Comparison of ENCODE assay signal across 14 mouse cellular contexts in the genomic region with DNA sequence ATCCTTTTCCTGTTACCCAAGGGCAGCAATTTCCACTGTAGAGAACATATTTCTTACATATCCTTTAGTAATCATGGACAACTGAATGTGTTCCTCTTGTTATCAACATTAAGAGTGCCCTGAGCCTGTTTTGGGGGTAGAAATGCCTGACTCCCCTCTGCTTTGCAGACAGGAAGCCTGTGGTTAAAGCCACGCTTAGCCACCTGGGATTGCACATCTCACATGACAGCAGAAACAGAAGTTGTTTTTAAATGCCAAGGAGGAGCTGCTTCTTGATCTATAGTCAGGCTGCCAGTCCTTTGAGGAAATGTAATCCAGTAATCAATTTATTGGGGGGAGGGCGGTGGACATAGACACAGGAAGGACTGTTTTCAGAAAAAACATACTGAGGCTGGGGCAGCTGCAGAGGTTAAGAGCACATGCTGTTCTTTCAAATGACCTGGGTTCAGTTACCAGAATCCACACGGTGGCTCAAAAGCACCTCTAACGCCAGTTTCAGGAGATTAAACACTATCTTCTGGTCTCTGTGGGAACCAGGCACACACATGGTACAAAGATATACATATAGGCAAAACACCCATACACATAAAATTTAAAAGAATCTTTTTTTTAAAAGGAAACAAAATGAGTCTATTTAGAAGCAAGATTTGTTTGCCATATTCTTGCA. TPM values are rescaled to one million over a fixed set of nuclear protein-coding genes. Genes with fewer than 3 reads are reported as not detected.
DNase-seq lines count a peak whose midpoint lies in the region; ATAC-seq lines count a peak whose summit lies in the region.
"Had no signal": no experiment of that assay in that cellular context is flagged by ENCODE, and none has a peak within 500 bp of the region (broad histone marks: within the 10 kb centered on the region; RNA-seq: fewer than 3 reads in every experiment).

No protein-coding gene starts in this region.

- H3K27me3 ChIP-seq in intestine, embryonic 15.5 days (replicated peaks), result no peaks in the 10 kb centered on the region

- no peak overlapping the region for H3K27ac ChIP-seq in intestine, embryonic 15.5 days
- H3K27ac ChIP-seq: hindbrain, embryonic 14.5 days; midbrain, embryonic 10.5 days had no signal

- peak; percentile 29 for DNase-seq in spleen, adult 12 weeks (ENCODE audit: low spot score)
- DNase-seq in spleen, postnatal 14 days (ENCODE audit: low spot score in 2 of 2), result no peak
- peak; percentile 64 for DNase-seq in induced T-regulatory cell, adult 2 months (ENCODE audit: low read depth)
- DNase-seq in natural killer cell, adult 2 months (ENCODE audit: low spot score in 2 of 2), result peak; percentile 58 to 83
- no peak for DNase-seq in right cerebral cortex, postnatal 4 days
- no peak for DNase-seq in kidney, adult 9 months
- no peak for DNase-seq in left cerebral cortex, adult 8-10 months (ENCODE audit: low spot score in 2 of 2)
- DNase-seq: cerebellum, postnatal 25 days had no signal

- 52% methylated on average over 4 of the region's 4 CpGs for WGBS in intestine, embryonic 15.5 days

- no peaks in the 10 kb centered on the region for H3K9me3 ChIP-seq in intestine, embryonic 15.5 days
- H3K9me3 ChIP-seq: midbrain, embryonic 10.5 days had no signal

- no peak for ATAC-seq in intestine, embryonic 15.5 days

- no peak overlapping the region for H3K4me2 ChIP-seq in intestine, embryonic 15.5 days (replicated peaks)
- H3K4me2 ChIP-seq: hindbrain, embryonic 14.5 days had no signal

- no peaks in the 10 kb centered on the region for H3K36me3 ChIP-seq in intestine, embryonic 15.5 days
- H3K36me3 ChIP-seq: midbrain, embryonic 10.5 days had no signal

- H3K4me1 ChIP-seq in intestine, embryonic 15.5 days (replicated peaks), result no peaks in the 10 kb centered on the region
- H3K4me1 ChIP-seq: midbrain, embryonic 10.5 days had no signal

- no peak overlapping the region for H3K9ac ChIP-seq in intestine, embryonic 15.5 days
- H3K9ac ChIP-seq: hindbrain, embryonic 14.5 days had no signal

- no peak overlapping the region for H3K4me3 ChIP-seq in intestine, embryonic 15.5 days (replicated peaks)
- H3K4me3 ChIP-seq: midbrain, embryonic 10.5 days had no signal

RNA-seq across cellular contexts. Expression of a gene that starts 58.0 kb away (rescaled TPM):
- polyA plus RNA-seq in intestine, embryonic 15.5 days (2015; fragmentation: Nextera tagmentation; extraction: Ambion mirVana), result not detected in 2 replicates
- total RNA-seq in left cerebral cortex, adult 8-10 months (2022), result not detected
- polyA plus RNA-seq: gonadal fat pad, adult 2 months; hindbrain, embryonic 14.5 days; limb, embryonic 11.5 days; midbrain, embryonic 10.5 days; stomach, embryonic 14.5 days had no signal

Comparison
In these comparisons a context has a peak if more than half of its experiments do, and no peak if none do; other contexts are left out.
1. DNase-seq: peak in spleen, adult 12 weeks (single experiment), induced T-regulatory cell, adult 2 months (single experiment) and natural killer cell, adult 2 months (2 of 2); none in spleen, postnatal 14 days (0 of 2), right cerebral cortex, postnatal 4 days (single experiment), kidney, adult 9 months (single experiment) and left cerebral cortex, adult 8-10 months (0 of 2).